In the genomic region with DNA sequence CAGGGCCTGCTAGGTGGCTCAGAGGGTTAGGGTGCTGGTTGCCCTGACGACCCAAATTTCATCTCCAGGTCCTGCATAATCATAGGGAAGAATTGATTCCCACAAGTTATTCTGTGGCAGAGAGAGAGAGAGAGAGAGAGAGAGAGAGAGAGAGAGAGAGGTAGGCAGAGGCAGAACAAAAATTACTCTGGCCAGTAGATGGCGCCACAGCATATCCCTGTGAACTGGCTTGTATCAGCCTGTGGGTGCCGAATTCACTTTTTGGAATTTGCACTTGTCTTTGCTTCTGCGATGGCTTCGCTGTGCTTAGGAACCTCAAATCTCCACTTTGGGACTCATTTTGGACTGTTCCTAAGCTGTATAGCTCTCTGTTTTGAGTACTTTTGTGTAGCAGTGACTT, we compare ENCODE assay signal across 9 mouse cellular contexts. TPM values are rescaled to one million over a fixed set of nuclear protein-coding genes. Genes with fewer than 3 reads are reported as not detected.
DNase-seq lines count a peak whose midpoint lies in the region; ATAC-seq and TF ChIP-seq lines count a peak whose summit lies in the region.
"Had no signal": no experiment of that assay in that cellular context is flagged by ENCODE, and none has a peak within 500 bp of the region (broad histone marks: within the 10 kb centered on the region; RNA-seq: fewer than 3 reads in every experiment).

No protein-coding gene starts in this region.

- peaks cover 12% of the 10 kb centered on the region for H3K79me2 ChIP-seq in C2C12 (ENCODE audit: control insufficient read depth, insufficient read depth)

- H3K27ac ChIP-seq in ES-E14 (ENCODE audit: insufficient read depth, low read depth, low read length, poor library complexity, severe bottlenecking), result no peak overlapping the region
- H3K27ac ChIP-seq: lung, embryonic 15.5 days had no signal

- no peak overlapping the region for H3K9ac ChIP-seq in ES-E14 (ENCODE audit: insufficient read depth, low read depth, low read length, poor library complexity, severe bottlenecking)
- H3K9ac ChIP-seq: lung, embryonic 15.5 days had no signal

- 9% methylated on average over 5 of the region's 5 CpGs for WGBS in lung, adult 2 months

- H3ac ChIP-seq in C2C12 (ENCODE audit: control insufficient read depth, insufficient read length, low read depth), result no peak overlapping the region

- in situ Hi-C loops in ES-E14 (cut with MboI; ENCODE audit: low sequenced_read_pairs in 2 of 2, unreplicated experiment in 2 of 2), result no loop called here

- H3K4me3 ChIP-seq in C2C12 (ENCODE audit: insufficient read depth, poor library complexity, severe bottlenecking) (no peak overlapping the region), ES-E14 (ENCODE audit: insufficient read depth in 1 of 2, low read depth in 1 of 2, low read length in 2 of 2, poor library complexity in 1 of 2, severe bottlenecking in 1 of 2) (0 out of 4 replicates have a peak overlapping the region, but pooled peaks of 1 of the 2 experiments have one; percentile 26)
- no peak overlapping the region for H3K4me3 ChIP-seq in lung, adult 2 months (replicated peaks; ENCODE audit: extremely low read depth, low read depth, low read length)
- H3K4me3 ChIP-seq: lung, embryonic 15.5 days had no signal

- H3K4me1 ChIP-seq in ES-E14 (ENCODE audit: control insufficient read depth in 2 of 2, insufficient read depth in 2 of 2, low read length in 2 of 2, poor library complexity in 1 of 2), result peaks cover 2 to 5% of the 10 kb centered on the region in 2 experiments; a peak in 1 of 4 replicates
- peaks cover 4% of the 10 kb centered on the region; the same call in 1 of the 2 replicates for H3K4me1 ChIP-seq in lung, adult 2 months (ENCODE audit: control insufficient read depth, insufficient read depth, low read length)

- no peaks in the 10 kb centered on the region for H3K9me3 ChIP-seq in ES-E14 (ENCODE audit: control insufficient read depth, insufficient read depth, low read depth, low read length)
- H3K9me3 ChIP-seq: lung, embryonic 15.5 days had no signal

- H3K79me3 ChIP-seq in C2C12 (ENCODE audit: low read depth), result peaks cover under 1% of the 10 kb centered on the region

- H3K27me3 ChIP-seq in C2C12 (ENCODE audit: control insufficient read depth, insufficient read depth, insufficient read length), result peaks cover 7% of the 10 kb centered on the region

- no peak for ATAC-seq in erythroblast, adult 5-6 weeks (replicated peaks; ENCODE audit: low FRiP score, poor library complexity, severe bottlenecking)

- TF ChIP-seq POLR2A in lung, adult 2 months (IDR thresholded peaks at IDR 0.05; ENCODE audit: borderline replicate concordance, extremely low read depth, low read depth, low read length), result no peak

- peak; percentile 63 for DNase-seq in ES-E14 (ENCODE audit: low read depth, low spot score)
- DNase-seq in cerebellum, adult 8-10 months, result peak; percentile 77
- peak; percentile 55 to 74 for DNase-seq in gastrocnemius, postnatal 4 days (ENCODE audit: low spot score in 2 of 2)
- peak; percentile 91 for DNase-seq in layer of hippocampus, adult 11-12 months (ENCODE audit: low spot score)
- DNase-seq in lung, adult 2 months, result peak; percentile 64
- peak; percentile 92 to 93 for DNase-seq in right cerebral cortex, adult 2 months (ENCODE audit: low spot score in 2 of 2)

- TF ChIP-seq CTCF in C2C12 (IDR thresholded peaks at IDR 0.05; ENCODE audit: control insufficient read depth, insufficient read depth, insufficient read length), result peak; percentile 46
- peak; percentile 72 for TF ChIP-seq CTCF in lung, adult 2 months (IDR thresholded peaks at IDR 0.05; ENCODE audit: insufficient read depth, low read length)

- H3K36me3 ChIP-seq in C2C12 (ENCODE audit: control insufficient read depth, insufficient read depth), result no peaks in the 10 kb centered on the region
- H3K36me3 ChIP-seq in ES-E14 (ENCODE audit: control insufficient read depth, insufficient read depth, low read length, poor library complexity, severe bottlenecking), result no peaks in the 10 kb centered on the region
- H3K36me3 ChIP-seq: lung, embryonic 15.5 days had no signal

TF ChIP-seq in C2C12, 6 proteins besides CTCF, POLR2A, EP300 and RAD21:
- no peak for TF ChIP-seq FOSL1 (IDR thresholded peaks at IDR 0.05; ENCODE audit: insufficient read depth, low read length, poor library complexity, severe bottlenecking)
- TF ChIP-seq MYOG (IDR thresholded peaks at IDR 0.05; ENCODE audit: control insufficient read depth, extremely low read depth, insufficient read length), result no peak
- TF ChIP-seq MYOD1 (IDR thresholded peaks at IDR 0.05; ENCODE audit: control insufficient read depth, insufficient read length, low read depth), result no peak
- no peak for TF ChIP-seq MAX (IDR thresholded peaks at IDR 0.05)
- no peak for TF ChIP-seq CEBPB (IDR thresholded peaks at IDR 0.05; ENCODE audit: low read depth)
- TF ChIP-seq USF1 (IDR thresholded peaks at IDR 0.05; ENCODE audit: low read depth), result no peak
TF ChIP-seq in C2C12: peak in this region for 0.

TF ChIP-seq in ES-E14, 5 proteins besides CTCF, POLR2A, EP300 and RAD21:
- TF ChIP-seq MAFK (IDR thresholded peaks at IDR 0.05; ENCODE audit: insufficient read depth, low read depth, low read length), result no peak
- 0 out of 2 replicates have a peak, but pooled peaks have one; percentile 12 for TF ChIP-seq ZC3H11A (IDR thresholded peaks at IDR 0.05; ENCODE audit: borderline replicate concordance, low read depth, low read length)
TF ChIP-seq in ES-E14: peak in this region for 1.

RNA-seq across cellular contexts. Expression of a gene that starts 4.8 kb away (rescaled TPM):
- 48.7 TPM for polyA plus RNA-seq in C2C12 (2012; fragmentation: generic; extraction: Trizol)
- 27.7 and 29.3 TPM in 2 replicates for total RNA-seq in ES-E14 (2012; rRNA removed)
- 10 to 100 TPM; 35.8 to 38.8 TPM for total RNA-seq in gastrocnemius, postnatal 4 days (2021)
- polyA plus RNA-seq in lung, adult 2 months (2012; rRNA removed), result 76.0 and 98.1 TPM in 2 replicates
- total RNA-seq in erythroblast, adult 5-6 weeks (2015; ENCODE audit: low replicate concordance), result 8.8 and 23.8 TPM in 2 replicates
- total RNA-seq in erythroblast, adult 5-6 weeks (2017; ENCODE audit: low replicate concordance), result 6.0 and 10.6 TPM in 2 replicates

RNA-seq across cellular contexts. Expression of a gene that starts 18.7 kb away (rescaled TPM):
- polyA plus RNA-seq in C2C12 (2012; fragmentation: generic; extraction: Trizol), result 29.6 TPM
- 17.9 and 20.2 TPM in 2 replicates for total RNA-seq in ES-E14 (2012; rRNA removed)
- 10 to 100 TPM; 13.9 to 15.5 TPM for total RNA-seq in gastrocnemius, postnatal 4 days (2021)
- 21.8 and 25.1 TPM in 2 replicates for polyA plus RNA-seq in lung, adult 2 months (2012; rRNA removed)
- total RNA-seq in erythroblast, adult 5-6 weeks (2015; ENCODE audit: low replicate concordance), result 7.1 and 11.3 TPM in 2 replicates
- 4.3 and 4.6 TPM in 2 replicates for total RNA-seq in erythroblast, adult 5-6 weeks (2017; ENCODE audit: low replicate concordance)

RNA-seq across cellular contexts. Expression of a gene that starts 23.3 kb away (rescaled TPM):
- not detected for polyA plus RNA-seq in C2C12 (2012; fragmentation: generic; extraction: Trizol)
- total RNA-seq in ES-E14 (2012; rRNA removed), result 0.16 and 0.58 TPM in 2 replicates
- total RNA-seq in gastrocnemius, postnatal 4 days (2021), result under 1 TPM in 1 of 2 experiments, not detected in 1; 0.27 TPM
- 0.02 and 0.09 TPM in 2 replicates for polyA plus RNA-seq in lung, adult 2 months (2012; rRNA removed)
- 0.58 TPM in 1 of 2 replicates, not detected in the other for total RNA-seq in erythroblast, adult 5-6 weeks (2015; ENCODE audit: low replicate concordance)
- total RNA-seq in erythroblast, adult 5-6 weeks (2017; ENCODE audit: low replicate concordance), result not detected in 2 replicates

RNA-seq across cellular contexts. Expression of a gene that starts 40.4 kb away (rescaled TPM):
- not detected for polyA plus RNA-seq in C2C12 (2012; fragmentation: generic; extraction: Trizol)
- 0.67 and 0.69 TPM in 2 replicates for total RNA-seq in ES-E14 (2012; rRNA removed)
- under 1 TPM; 0.69 to 0.70 TPM for total RNA-seq in gastrocnemius, postnatal 4 days (2021)
- 1.4 and 1.5 TPM in 2 replicates for polyA plus RNA-seq in lung, adult 2 months (2012; rRNA removed)
- total RNA-seq in erythroblast, adult 5-6 weeks (2015; ENCODE audit: low replicate concordance), result not detected in 2 replicates
- total RNA-seq in erythroblast, adult 5-6 weeks (2017; ENCODE audit: low replicate concordance), result not detected in 2 replicates
- polyA plus RNA-seq: lung, embryonic 15.5 days had no signal
